8 mouse cellular contexts compared by ENCODE assay signal in the genomic region with DNA sequence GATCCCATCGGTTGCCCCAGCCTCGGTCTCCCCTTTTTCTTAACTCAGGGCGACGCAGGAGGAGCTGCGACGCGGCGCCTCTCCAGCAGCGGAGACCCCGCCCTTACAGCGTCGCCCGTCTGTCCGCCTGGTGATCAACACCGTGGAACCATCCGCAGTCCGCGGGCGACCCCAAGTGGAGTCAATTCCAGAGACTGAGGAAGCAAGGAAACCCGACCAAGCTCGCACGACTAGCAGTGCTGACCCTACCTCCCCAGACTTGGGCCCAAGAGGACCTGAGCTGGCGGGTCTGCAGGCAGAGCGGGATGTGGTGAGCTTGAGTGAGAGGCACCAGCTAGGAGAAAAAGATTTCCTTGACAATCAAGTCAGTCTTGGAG. TPM values are rescaled to one million over a fixed set of nuclear protein-coding genes. Genes with fewer than 3 reads are reported as not detected.
DNase-seq lines count a peak whose midpoint lies in the region; ATAC-seq and TF ChIP-seq lines count a peak whose summit lies in the region.

No protein-coding gene starts in this region.

- TF ChIP-seq POLR2A in cerebellum, adult 2 months (IDR thresholded peaks at IDR 0.05; ENCODE audit: borderline replicate concordance, insufficient read depth, low read length) = no peak

- peak; percentile 72 for TF ChIP-seq CTCF in cerebellum, adult 2 months (IDR thresholded peaks at IDR 0.05; ENCODE audit: borderline replicate concordance, insufficient read depth, low read depth, low read length)

- H3K4me1 ChIP-seq in ES-E14 (ENCODE audit: control insufficient read depth in 2 of 2, insufficient read depth in 2 of 2, low read length in 2 of 2, poor library complexity in 1 of 2) = peaks cover 0 to 2% of the 10 kb centered on the region in 2 experiments; a peak in 1 of 4 replicates
- peaks cover 7% of the 10 kb centered on the region for H3K4me1 ChIP-seq in cerebellum, adult 2 months (ENCODE audit: control insufficient read depth, insufficient read depth, low read length)
- H3K4me1 ChIP-seq in liver, embryonic 16.5 days (ENCODE audit: control insufficient read depth, low read depth, low read length) = no peaks in the 10 kb centered on the region; the same call in 1 of the 2 replicates
- peaks cover 8% of the 10 kb centered on the region; the same call in 1 of the 2 replicates for H3K4me1 ChIP-seq in neural tube, embryonic 12.5 days

- no peaks in the 10 kb centered on the region for H3K36me3 ChIP-seq in ES-E14 (ENCODE audit: control insufficient read depth, insufficient read depth, low read length, poor library complexity, severe bottlenecking)
- H3K36me3 ChIP-seq in liver, embryonic 16.5 days (ENCODE audit: control insufficient read depth, insufficient read depth) = no peaks in the 10 kb centered on the region
- no peaks in the 10 kb centered on the region for H3K36me3 ChIP-seq in neural tube, embryonic 12.5 days

- no peak overlapping the region; the same call in 1 of the 2 replicates for H3K9ac ChIP-seq in ES-E14 (ENCODE audit: insufficient read depth, low read depth, low read length, poor library complexity, severe bottlenecking)
- no peak overlapping the region for H3K9ac ChIP-seq in liver, embryonic 16.5 days (ENCODE audit: low read depth, low read length)
- H3K9ac ChIP-seq in neural tube, embryonic 12.5 days = peak overlapping the region; percentile 38; the same call in 1 of the 2 replicates

- ATAC-seq in liver, embryonic 16.5 days (ENCODE audit: low read depth) = peak; percentile 64
- ATAC-seq in neural tube, embryonic 12.5 days (ENCODE audit: low FRiP score, low read depth) = peak; percentile 83

- H3K4me2 ChIP-seq in liver, embryonic 16.5 days (ENCODE audit: low read depth, low read length) = peak overlapping the region; percentile 38
- peak overlapping the region; percentile 68 for H3K4me2 ChIP-seq in neural tube, embryonic 12.5 days (replicated peaks)

- H3K4me3 ChIP-seq in ES-E14 (ENCODE audit: insufficient read depth in 1 of 2, low read depth in 1 of 2, low read length in 2 of 2, poor library complexity in 1 of 2, severe bottlenecking in 1 of 2) = peak overlapping the region; percentile 36 to 69
- peak overlapping the region; percentile 51 for H3K4me3 ChIP-seq in cerebellum, adult 2 months (replicated peaks; ENCODE audit: insufficient read depth, low read depth, low read length)
- peak overlapping the region; percentile 14 for H3K4me3 ChIP-seq in liver, embryonic 16.5 days (ENCODE audit: low read depth, low read length)
- H3K4me3 ChIP-seq in neural tube, embryonic 12.5 days = peak overlapping the region; percentile 38

- H3K9me3 ChIP-seq in ES-E14 (ENCODE audit: control insufficient read depth, insufficient read depth, low read depth, low read length) = no peaks in the 10 kb centered on the region
- H3K9me3 ChIP-seq in liver, embryonic 16.5 days (replicated peaks; ENCODE audit: control insufficient read depth, low read length) = no peaks in the 10 kb centered on the region
- no peaks in the 10 kb centered on the region for H3K9me3 ChIP-seq in neural tube, embryonic 12.5 days

- peak; percentile 51 for DNase-seq in ES-E14 (ENCODE audit: low read depth, low spot score)
- peak; percentile 72 to 80 for DNase-seq in cerebellum, adult 2 months
- peak; percentile 62 for DNase-seq in forelimb bud, embryonic 11.5 days (ENCODE audit: low read depth, low spot score)
- DNase-seq in heart, postnatal 36 days = peak; percentile 84 to 88
- peak; percentile 80 to 89 for DNase-seq in layer of hippocampus, adult 18-20 months (ENCODE audit: low spot score in 2 of 2)
- DNase-seq in thymus, postnatal 25 days = peak; percentile 32

- intact Hi-C loops in heart, postnatal 36 days (cut with DNase I) = loop anchor here (2.0 to 5.0 kb wide), 3 partner anchors 40 to 796 kb away; no protein-coding TSS in a partner anchor

- 3% methylated on average over 24 of the region's 24 CpGs for WGBS in cerebellum, adult 2 months
- WGBS in liver, embryonic 16.5 days (ENCODE audit: insufficient replicate concordance) = 4% methylated on average over 24 of the region's 24 CpGs
- 1% methylated on average over 24 of the region's 24 CpGs for WGBS in neural tube, embryonic 12.5 days

- no peaks in the 10 kb centered on the region for H3K27me3 ChIP-seq in cerebellum, adult 2 months (ENCODE audit: control insufficient read depth, insufficient read depth, low read length)
- peaks cover 32% of the 10 kb centered on the region for H3K27me3 ChIP-seq in liver, embryonic 16.5 days (ENCODE audit: control insufficient read depth, insufficient read depth, low read depth, low read length)
- H3K27me3 ChIP-seq in neural tube, embryonic 12.5 days (replicated peaks) = peaks cover 54% of the 10 kb centered on the region

- in situ Hi-C loops in ES-E14 (cut with MboI; ENCODE audit: low sequenced_read_pairs in 2 of 2, unreplicated experiment in 2 of 2) = no loop called here

- no peak overlapping the region for H3K27ac ChIP-seq in ES-E14 (ENCODE audit: insufficient read depth, low read depth, low read length, poor library complexity, severe bottlenecking)
- no peak overlapping the region for H3K27ac ChIP-seq in cerebellum, adult 2 months (ENCODE audit: insufficient read depth, low read length)
- H3K27ac ChIP-seq in liver, embryonic 16.5 days (ENCODE audit: low read length) = no peak overlapping the region
- no peak overlapping the region for H3K27ac ChIP-seq in neural tube, embryonic 12.5 days

TF ChIP-seq in ES-E14, 5 proteins besides CTCF, POLR2A, EP300 and RAD21:
- TF ChIP-seq ZNF384 (IDR thresholded peaks at IDR 0.05; ENCODE audit: low read depth, low read length) (no peak), MAFK (IDR thresholded peaks at IDR 0.05; ENCODE audit: insufficient read depth, low read depth, low read length) (no peak), ZC3H11A (IDR thresholded peaks at IDR 0.05; ENCODE audit: borderline replicate concordance, low read depth, low read length) (peak; percentile 82), HCFC1 (IDR thresholded peaks at IDR 0.05; ENCODE audit: borderline replicate concordance, insufficient read depth, low read length) (no peak), CHD2 (IDR thresholded peaks at IDR 0.05; ENCODE audit: low read depth, low read length) (no peak)
TF ChIP-seq in ES-E14: peak in this region for 1.

RNA-seq across cellular contexts. Expression of gene Eps8l1, which starts 10.7 kb away (rescaled TPM):
- total RNA-seq in ES-E14 (2012; rRNA removed) = 0.18 and 0.42 TPM in 2 replicates
- polyA plus RNA-seq in cerebellum, adult 2 months (2012; rRNA removed) = 10.6 and 20.6 TPM in 2 replicates
- 1 to 10 TPM; 1.5 to 3.5 TPM for total RNA-seq in heart, postnatal 36 days (2021)
- total RNA-seq in layer of hippocampus, adult 18-20 months (2021) = 1 to 10 TPM; 7.0 to 9.8 TPM
- 1.1 and 2.6 TPM in 2 replicates for polyA plus RNA-seq in liver, embryonic 16.5 days (2015; fragmentation: Nextera tagmentation; extraction: Ambion mirVana)
- 8.7 and 8.9 TPM in 2 replicates for polyA plus RNA-seq in neural tube, embryonic 12.5 days (2016; fragmentation: Nextera tagmentation; extraction: Ambion mirVana)

RNA-seq across cellular contexts. Expression of gene Rdh13, which starts 25.7 kb away (rescaled TPM):
- 25.3 and 27.0 TPM in 2 replicates for total RNA-seq in ES-E14 (2012; rRNA removed)
- 32.7 and 33.0 TPM in 2 replicates for polyA plus RNA-seq in cerebellum, adult 2 months (2012; rRNA removed)
- 10 to 100 TPM; 24.6 to 31.3 TPM for total RNA-seq in heart, postnatal 36 days (2021)
- total RNA-seq in layer of hippocampus, adult 18-20 months (2021) = 10 to 100 TPM; 30.1 to 31.2 TPM
- polyA plus RNA-seq in liver, embryonic 16.5 days (2015; fragmentation: Nextera tagmentation; extraction: Ambion mirVana) = 4.2 and 4.3 TPM in 2 replicates
- 29.0 and 29.8 TPM in 2 replicates for polyA plus RNA-seq in neural tube, embryonic 12.5 days (2016; fragmentation: Nextera tagmentation; extraction: Ambion mirVana)

RNA-seq across cellular contexts. Expression of gene Ppp1r12c, which starts 30.3 kb away (rescaled TPM):
- 83.2 and 126 TPM in 2 replicates for total RNA-seq in ES-E14 (2012; rRNA removed)
- polyA plus RNA-seq in cerebellum, adult 2 months (2012; rRNA removed) = 111 and 120 TPM in 2 replicates
- 10 to 100 TPM; 59.7 to 62.2 TPM for total RNA-seq in heart, postnatal 36 days (2021)
- 100 to 1,000 TPM; 148 to 153 TPM for total RNA-seq in layer of hippocampus, adult 18-20 months (2021)
- 6.9 and 8.0 TPM in 2 replicates for polyA plus RNA-seq in liver, embryonic 16.5 days (2015; fragmentation: Nextera tagmentation; extraction: Ambion mirVana)
- polyA plus RNA-seq in neural tube, embryonic 12.5 days (2016; fragmentation: Nextera tagmentation; extraction: Ambion mirVana) = 61.1 and 72.5 TPM in 2 replicates

RNA-seq across cellular contexts. Expression of gene Tnnt1, which starts 45.0 kb away (rescaled TPM):
- 6.3 and 8.4 TPM in 2 replicates for total RNA-seq in ES-E14 (2012; rRNA removed)
- polyA plus RNA-seq in cerebellum, adult 2 months (2012; rRNA removed) = 2.9 and 6.7 TPM in 2 replicates
- 10 to 100 TPM; 20.0 to 21.3 TPM for total RNA-seq in heart, postnatal 36 days (2021)
- total RNA-seq in layer of hippocampus, adult 18-20 months (2021) = 1 to 10 TPM; 1.7 to 3.0 TPM
- polyA plus RNA-seq in liver, embryonic 16.5 days (2015; fragmentation: Nextera tagmentation; extraction: Ambion mirVana) = 9.3 and 15.2 TPM in 2 replicates
- 58.1 and 75.1 TPM in 2 replicates for polyA plus RNA-seq in neural tube, embryonic 12.5 days (2016; fragmentation: Nextera tagmentation; extraction: Ambion mirVana)

RNA-seq across cellular contexts. Expression of gene Tnni3, which starts 52.9 kb away (rescaled TPM):
- 7.8 and 17.9 TPM in 2 replicates for total RNA-seq in ES-E14 (2012; rRNA removed)
- polyA plus RNA-seq in cerebellum, adult 2 months (2012; rRNA removed) = 5.4 and 9.5 TPM in 2 replicates
- total RNA-seq in heart, postnatal 36 days (2021) = over 10,000 TPM in 1 of 2 experiments, 1,000 to 10,000 TPM in 1; 9,756 to 10,673 TPM
- 1 to 10 TPM in 1 of 2 experiments, under 1 TPM in 1; 0.54 to 1.3 TPM for total RNA-seq in layer of hippocampus, adult 18-20 months (2021)
- polyA plus RNA-seq in liver, embryonic 16.5 days (2015; fragmentation: Nextera tagmentation; extraction: Ambion mirVana) = 0.32 and 0.40 TPM in 2 replicates
- polyA plus RNA-seq in neural tube, embryonic 12.5 days (2016; fragmentation: Nextera tagmentation; extraction: Ambion mirVana) = 2.8 and 2.9 TPM in 2 replicates

Comparison
In these comparisons a context has a peak if more than half of its experiments do, and no peak if none do; other contexts are left out.
1. DNase-seq: peak in every context shown above with its lines; median percentile 86 in heart, postnatal 36 days; 84 in layer of hippocampus, adult 18-20 months; 76 in cerebellum, adult 2 months; 62 in forelimb bud, embryonic 11.5 days; 51 in ES-E14; 32 in thymus, postnatal 25 days.